Mouse (Mus musculus) cortical plate, adult 2 months (tissue): Measurements from ENCODE around the gene AU022252. TPM values are rescaled to one million over a fixed set of nuclear protein-coding genes. Genes with fewer than 3 reads are reported as not detected.
A peak's percentile ranks its signal among the peaks of the same experiment; 100 is the strongest.

Source experiments
- H3K27ac ChIP-seq: fragments of 200-500 bp; 2 replicates; pipeline ENCODE4 v1.5.1; 2012; ENCODE audit warnings: low read length, control low read depth, inconsistent platforms; ENCODE audit not compliant: insufficient read depth
- H3K4me1 ChIP-seq: fragments of 200-500 bp; 2 replicates; pipeline ENCODE4 v1.6.1; 2011; ENCODE audit warnings: low read length; ENCODE audit not compliant: control insufficient read depth, insufficient read depth
- H3K4me3 ChIP-seq: fragments of 200-500 bp; 2 replicates; pipeline ENCODE4 v1.5.1; 2011; ENCODE audit warnings: mild to moderate bottlenecking, low read length, control low read depth; ENCODE audit not compliant: insufficient read depth
- CTCF ChIP-seq: fragments of 200-500 bp; IDR thresholded peaks from 2 replicates; pipeline ENCODE4 v1.5.1; 2011; ENCODE audit warnings: mild to moderate bottlenecking, control low read depth, low read length; ENCODE audit not compliant: insufficient read depth; ENCODE audit errors: extremely low read depth
- POLR2A ChIP-seq: fragments of 200-500 bp; IDR thresholded peaks from 2 replicates; pipeline ENCODE4 v1.6.1; 2011; ENCODE audit warnings: mild to moderate bottlenecking, low read length, control low read depth; ENCODE audit not compliant: insufficient read depth; ENCODE audit errors: extremely low read depth
- polyA plus RNA-seq: library from polyadenylated mRNA; depleted of rRNA; stranded (reverse); fragments of >200 nt; gene quantifications from 2 replicates; pipeline ENCODE4 v1.2.3, GENCODE M21; 2012; rRNA removed

AU022252 gene
- polyA plus RNA-seq, 1 experiment, result 13.0 TPM

- Histone ChIP-seq H3K4me1 (peaks cover 4% of the 10 kb centered on the region; the same call in 1 of the 2 replicates), H3K27ac (peak within 1 kb of the TSS; percentile 75), H3K4me3 (peak within 1 kb of the TSS; percentile 94)
- TF ChIP-seq POLR2A (peak; percentile 78; the same call in 1 of the 2 replicates), CTCF (no peak)
Measured at GRCm38 (mm10) chr4:119173851-119174453, 58.6 kb downstream of the AU022252 start, which contains the start of gene Zfp691. TSS of gene Zfp691 (minus strand) at chr4:119174195.

GRCm38 (mm10) chr4:119172919-119173650 is 59.4 kb downstream of the AU022252 start:
- Histone ChIP-seq H3K27ac (peak overlapping the region; percentile 75; the same call in 1 of the 2 replicates), H3K4me1 (peaks cover 4% of the 10 kb centered on the region; the same call in 1 of the 2 replicates), H3K4me3 (peak overlapping the region; percentile 94)
- no peak for TF ChIP-seq POLR2A
- no peak for TF ChIP-seq CTCF

GRCm38 (mm10) chr4:119167663-119168062 is 64.8 kb downstream of the AU022252 start:
- no peak overlapping the region for H3K27ac ChIP-seq
- peaks cover 2% of the 10 kb centered on the region; the same call in 1 of the 2 replicates for H3K4me1 ChIP-seq
- H3K4me3 ChIP-seq, result no peak overlapping the region
- peak; percentile 94 for TF ChIP-seq CTCF
- no peak for TF ChIP-seq POLR2A

- peaks cover 2% of the 10 kb centered on the region; the same call in 1 of the 2 replicates for H3K4me1 ChIP-seq
- no peak overlapping the region for H3K27ac ChIP-seq
- no peak for TF ChIP-seq CTCF
- TF ChIP-seq POLR2A, result no peak
- H3K4me3 ChIP-seq, result no peak overlapping the region
Measured at GRCm38 (mm10) chr4:119167068-119167467, 65.4 kb downstream of the AU022252 start.

GRCm38 (mm10) chr4:119165916-119166315 is 66.6 kb downstream of the AU022252 start:
- Histone ChIP-seq H3K27ac (no peak overlapping the region), H3K4me3 (no peak overlapping the region), H3K4me1 (no peaks in the 10 kb centered on the region)
- no peak for TF ChIP-seq POLR2A
- no peak for TF ChIP-seq CTCF

- no peaks in the 10 kb centered on the region for H3K4me1 ChIP-seq
- no peak overlapping the region for H3K27ac ChIP-seq
- H3K4me3 ChIP-seq, result no peak overlapping the region
- TF ChIP-seq POLR2A (no peak), CTCF (no peak)
Measured at GRCm38 (mm10) chr4:119162990-119163389, 69.5 kb downstream of the AU022252 start.

GRCm38 (mm10) chr4:119161358-119161757 is 71.2 kb downstream of the AU022252 start:
- H3K4me3 ChIP-seq, result no peak overlapping the region
- H3K27ac ChIP-seq, result no peak overlapping the region
- TF ChIP-seq CTCF (no peak), POLR2A (no peak)
- H3K4me1 ChIP-seq, result no peaks in the 10 kb centered on the region

GRCm38 (mm10) chr4:119157891-119158290 is 74.6 kb downstream of the AU022252 start:
- H3K4me3 ChIP-seq, result no peak overlapping the region
- no peak overlapping the region for H3K27ac ChIP-seq
- no peaks in the 10 kb centered on the region for H3K4me1 ChIP-seq
- TF ChIP-seq POLR2A (no peak), CTCF (no peak)

- Histone ChIP-seq H3K4me3 (no peak overlapping the region), H3K4me1 (no peaks in the 10 kb centered on the region), H3K27ac (no peak overlapping the region)
- TF ChIP-seq CTCF (peak; percentile 48), POLR2A (no peak)
Measured at GRCm38 (mm10) chr4:119157186-119157585, 75.3 kb downstream of the AU022252 start.

Other genes with a start within 250 kb of the AU022252 start
- 112 and 125 TPM in 2 replicates for gene Slc2a1, start 124.0 kb downstream of the AU022252 start, polyA plus RNA-seq
- gene Zfp691, start 58.5 kb downstream of the AU022252 start, polyA plus RNA-seq, result 8.1 and 8.8 TPM in 2 replicates
- 0.55 and 0.56 TPM in 2 replicates for gene Ermap, start 42.7 kb downstream of the AU022252 start, polyA plus RNA-seq
- gene Svbp, start 37.4 kb downstream of the AU022252 start, polyA plus RNA-seq, result 29.2 and 29.9 TPM in 2 replicates
- 1.2 TPM in 2 replicates for gene Tmem269, start 14.5 kb downstream of the AU022252 start, polyA plus RNA-seq
- gene P3h1, start 203 bp upstream of the AU022252 start, polyA plus RNA-seq, result 10.6 and 10.8 TPM in 2 replicates
- gene Cldn19, start 22.7 kb upstream of the AU022252 start, polyA plus RNA-seq, result 0.32 and 0.58 TPM in 2 replicates
- gene Ybx1, start 61.9 kb upstream of the AU022252 start, polyA plus RNA-seq, result 226 and 233 TPM in 2 replicates
- gene Ppih, start 87.8 kb upstream of the AU022252 start, polyA plus RNA-seq, result 21.6 and 24.5 TPM in 2 replicates
- gene Ccdc30, start 182.8 kb upstream of the AU022252 start, polyA plus RNA-seq, result 15.1 and 15.3 TPM in 2 replicates
- 9.6 and 10.2 TPM in 2 replicates for gene Ppcs, start 189.7 kb upstream of the AU022252 start, polyA plus RNA-seq
- 0.32 and 0.48 TPM in 2 replicates for gene Zmynd12, start 190.1 kb upstream of the AU022252 start, polyA plus RNA-seq